Mouse (Mus musculus): ENCODE results near the gene Oosp3. TPM values are rescaled to one million over a fixed set of nuclear protein-coding genes. Genes with fewer than 3 reads are reported as not detected.

The Oosp3 gene
- polyA plus RNA-seq (2014; fragmentation: Illumina TruSeq; extraction: RNeasy Lipid Tissue Mini Kit (QIAGEN cat#74804); ENCODE audit: low read depth, low replicate concordance), result not detected

DNA sequence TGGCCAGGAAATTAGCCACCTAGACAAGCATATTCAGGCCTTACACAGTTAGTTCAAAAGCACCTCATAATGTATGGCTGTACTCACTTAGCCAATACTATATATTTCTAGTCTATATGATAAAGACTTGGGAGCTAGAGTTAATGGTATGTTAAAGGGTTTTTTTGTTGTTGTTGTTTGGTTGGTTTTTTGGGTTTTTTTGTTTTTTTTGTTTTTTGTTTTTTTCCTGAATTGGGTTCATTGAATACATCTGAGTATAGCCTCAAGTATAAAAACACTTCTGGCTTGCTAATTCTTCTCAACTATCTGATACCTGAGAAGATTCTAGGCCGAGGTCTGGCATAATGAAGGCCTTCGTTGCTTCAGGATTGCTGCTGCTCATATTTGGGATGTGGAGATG lies at the start of gene Oosp3:
Oosp3 (plus strand) TSS at position 301 of the 400 bp plus-strand sequence.

DNA sequence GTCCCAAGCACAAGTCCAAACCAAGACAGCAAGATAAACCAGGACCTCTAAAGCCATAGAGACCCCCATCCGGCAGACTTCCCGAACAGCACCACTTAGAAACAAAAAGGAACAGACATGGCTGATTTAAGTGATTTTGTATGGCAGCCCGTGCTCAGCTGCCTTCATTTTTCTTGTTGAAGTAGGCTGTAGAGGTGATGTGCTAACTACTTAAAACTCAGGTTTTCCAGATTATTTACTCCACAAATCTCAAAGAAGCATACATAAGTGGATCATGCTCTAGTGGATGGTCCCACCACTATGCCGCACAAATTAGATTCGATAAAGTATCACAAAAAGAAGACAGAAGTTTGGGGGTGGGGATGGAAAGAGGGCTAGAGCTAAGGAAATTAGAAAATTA lies 36.4 kb upstream of the Oosp3 start, which contains the start of gene Oosp2:
Oosp2 (minus strand) TSS at position 101 of the 400 bp plus-strand sequence.

DNA sequence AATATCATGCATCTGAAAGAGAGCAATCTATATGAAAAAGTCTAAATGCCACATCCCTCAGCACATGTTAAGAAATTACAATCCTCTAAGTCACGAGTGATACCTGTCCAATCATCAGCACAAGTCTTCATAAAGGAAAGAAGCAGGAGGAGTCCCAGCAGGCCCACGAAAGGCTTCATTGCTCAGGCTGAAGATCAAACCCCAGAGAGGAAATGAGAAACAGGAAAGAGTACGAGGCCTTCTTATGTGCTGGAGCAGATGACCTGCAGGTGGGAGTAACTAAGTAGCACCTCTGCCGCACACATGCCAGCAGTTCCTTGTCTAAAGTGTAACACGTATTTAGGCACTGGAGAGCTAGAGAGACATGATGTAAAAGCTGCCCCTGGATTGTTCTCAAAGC lies 6.0 kb upstream of the Oosp3 start, which contains the start of gene Oosp1:
Oosp1 (minus strand) TSS at position 312 of the 400 bp plus-strand sequence.

DNA sequence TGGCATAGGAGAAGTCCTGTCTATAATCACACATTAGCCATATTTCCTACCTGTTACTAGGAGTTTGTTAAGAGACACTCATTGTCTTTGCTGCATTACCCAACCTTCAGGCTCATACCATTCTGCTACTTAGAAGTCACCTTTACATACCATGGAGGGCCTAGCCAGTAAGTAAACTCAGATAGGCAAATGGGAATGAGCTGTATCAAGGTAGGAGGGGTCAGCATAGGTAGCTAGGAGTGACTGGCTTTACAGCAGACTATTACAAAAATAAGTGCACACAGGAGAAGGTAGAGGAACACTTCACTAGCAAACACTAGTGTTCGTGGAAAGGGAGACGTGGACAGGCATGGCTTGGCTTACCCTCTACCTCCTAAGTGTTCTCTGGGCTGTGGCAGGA lies 50.4 kb downstream of the Oosp3 start, which contains the start of gene Gif:
Gif (plus strand) TSS at position 257 of the 400 bp plus-strand sequence.

Other genes starting within 250 kb of the Oosp3 start
- 6.4 TPM for gene Ms4a6c, start 227.7 kb upstream of the Oosp3 start, polyA plus RNA-seq (2014; fragmentation: Illumina TruSeq; extraction: RNeasy Lipid Tissue Mini Kit (QIAGEN cat#74804); ENCODE audit: low read depth, low replicate concordance)
- gene Gm8369, start 211.1 kb upstream of the Oosp3 start, polyA plus RNA-seq (2014; fragmentation: Illumina TruSeq; extraction: RNeasy Lipid Tissue Mini Kit (QIAGEN cat#74804); ENCODE audit: low read depth, low replicate concordance), result 1.2 TPM
- 3.3 TPM for gene Ms4a6b, start 180.5 kb upstream of the Oosp3 start, polyA plus RNA-seq (2014; fragmentation: Illumina TruSeq; extraction: RNeasy Lipid Tissue Mini Kit (QIAGEN cat#74804); ENCODE audit: low read depth, low replicate concordance)
- gene Ms4a4d, start 160.3 kb upstream of the Oosp3 start, polyA plus RNA-seq (2014; fragmentation: Illumina TruSeq; extraction: RNeasy Lipid Tissue Mini Kit (QIAGEN cat#74804); ENCODE audit: low read depth, low replicate concordance), result 14.0 TPM
- gene Ms4a6d, start 92.2 kb upstream of the Oosp3 start, polyA plus RNA-seq (2014; fragmentation: Illumina TruSeq; extraction: RNeasy Lipid Tissue Mini Kit (QIAGEN cat#74804); ENCODE audit: low read depth, low replicate concordance), result 2.6 TPM
- not detected for gene Ms4a2, start 73.3 kb upstream of the Oosp3 start, polyA plus RNA-seq (2014; fragmentation: Illumina TruSeq; extraction: RNeasy Lipid Tissue Mini Kit (QIAGEN cat#74804); ENCODE audit: low read depth, low replicate concordance)
- gene Ms4a3, start 56.2 kb upstream of the Oosp3 start, polyA plus RNA-seq (2014; fragmentation: Illumina TruSeq; extraction: RNeasy Lipid Tissue Mini Kit (QIAGEN cat#74804); ENCODE audit: low read depth, low replicate concordance), result not detected
- not detected for gene Oosp2, start 36.5 kb upstream of the Oosp3 start, polyA plus RNA-seq (2014; fragmentation: Illumina TruSeq; extraction: RNeasy Lipid Tissue Mini Kit (QIAGEN cat#74804); ENCODE audit: low read depth, low replicate concordance)
- gene Oosp1, start 5.9 kb upstream of the Oosp3 start, polyA plus RNA-seq (2014; fragmentation: Illumina TruSeq; extraction: RNeasy Lipid Tissue Mini Kit (QIAGEN cat#74804); ENCODE audit: low read depth, low replicate concordance), result not detected
- not detected for gene Gif, start 50.5 kb downstream of the Oosp3 start, polyA plus RNA-seq (2014; fragmentation: Illumina TruSeq; extraction: RNeasy Lipid Tissue Mini Kit (QIAGEN cat#74804); ENCODE audit: low read depth, low replicate concordance)
- gene Mrpl16, start 73.3 kb downstream of the Oosp3 start, polyA plus RNA-seq (2014; fragmentation: Illumina TruSeq; extraction: RNeasy Lipid Tissue Mini Kit (QIAGEN cat#74804); ENCODE audit: low read depth, low replicate concordance), result 35.4 TPM
- 1.8 TPM for gene Stx3, start 122.3 kb downstream of the Oosp3 start, polyA plus RNA-seq (2014; fragmentation: Illumina TruSeq; extraction: RNeasy Lipid Tissue Mini Kit (QIAGEN cat#74804); ENCODE audit: low read depth, low replicate concordance)
- not detected for gene Olfr1417, start 142.2 kb downstream of the Oosp3 start, polyA plus RNA-seq (2014; fragmentation: Illumina TruSeq; extraction: RNeasy Lipid Tissue Mini Kit (QIAGEN cat#74804); ENCODE audit: low read depth, low replicate concordance)
- gene Olfr1418, start 164.0 kb downstream of the Oosp3 start, polyA plus RNA-seq (2014; fragmentation: Illumina TruSeq; extraction: RNeasy Lipid Tissue Mini Kit (QIAGEN cat#74804); ENCODE audit: low read depth, low replicate concordance), result not detected
- not detected for gene Olfr1419, start 178.1 kb downstream of the Oosp3 start, polyA plus RNA-seq (2014; fragmentation: Illumina TruSeq; extraction: RNeasy Lipid Tissue Mini Kit (QIAGEN cat#74804); ENCODE audit: low read depth, low replicate concordance)
- gene Olfr1420, start 189.5 kb downstream of the Oosp3 start, polyA plus RNA-seq (2014; fragmentation: Illumina TruSeq; extraction: RNeasy Lipid Tissue Mini Kit (QIAGEN cat#74804); ENCODE audit: low read depth, low replicate concordance), result not detected
- gene Patl1, start 215.3 kb downstream of the Oosp3 start, polyA plus RNA-seq (2014; fragmentation: Illumina TruSeq; extraction: RNeasy Lipid Tissue Mini Kit (QIAGEN cat#74804); ENCODE audit: low read depth, low replicate concordance), result 16.1 TPM